Mouse (Mus musculus) ovary, postnatal 10 days (tissue): ENCODE measurements around the gene Pax5.

Source experiments
- DNase-seq: peaks from one replicate; pipeline ENCODE4 v3.0.0; 2022; ENCODE audit warnings: low spot score

Pax5 gene

DNA sequence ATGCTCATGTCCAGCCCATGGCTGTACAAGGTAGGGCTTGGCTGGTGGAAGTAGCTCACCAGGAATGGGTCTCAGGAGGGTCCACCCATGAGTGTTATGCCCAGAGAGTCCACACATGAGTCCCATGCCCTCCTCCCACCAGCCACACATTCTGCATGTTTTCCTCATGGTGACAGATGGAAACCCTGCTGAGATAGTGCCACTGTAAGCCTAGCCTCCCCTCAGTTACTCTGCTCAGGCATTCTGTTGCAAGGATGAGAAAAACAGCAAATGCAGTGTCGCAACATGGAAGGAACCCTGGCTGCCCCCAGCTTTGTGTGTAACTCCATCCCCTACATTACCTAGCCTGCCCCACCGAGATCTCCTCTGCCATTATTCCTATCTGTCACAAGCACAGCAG, 117.2 kb downstream of the Pax5 start:
- no peak for DNase-seq

- no peak for DNase-seq
Measured at GRCm38 (mm10) chr4:44582687-44583086, 127.6 kb downstream of the Pax5 start.

DNA sequence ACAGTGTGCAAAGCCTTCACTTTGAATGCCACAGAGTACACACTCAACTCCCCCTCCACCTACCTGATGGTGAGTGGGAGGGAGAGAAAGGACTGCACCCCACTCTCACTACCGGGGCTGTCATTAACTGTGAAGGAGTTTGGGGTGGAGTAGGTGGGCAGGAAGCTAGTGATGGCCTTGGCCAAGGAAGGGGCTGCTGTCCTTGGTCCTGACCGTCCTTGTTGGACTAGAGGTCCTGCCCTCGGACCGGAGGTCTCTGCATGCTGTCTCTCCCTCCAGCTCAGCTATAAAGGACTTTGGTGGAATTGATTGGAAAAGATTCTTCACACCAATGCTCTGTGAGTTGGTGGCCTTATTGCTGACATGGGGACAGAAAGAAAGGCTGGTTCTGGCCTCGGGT, 131.7 kb downstream of the Pax5 start:
- DNase-seq, result no peak

- no peak for DNase-seq
Measured at GRCm38 (mm10) chr4:44577293-44577692, 133.0 kb downstream of the Pax5 start.

GRCm38 (mm10) chr4:44576786-44577185, 133.5 kb downstream of the Pax5 start:
- DNase-seq, result no peak

- no peak for DNase-seq
Measured at GRCm38 (mm10) chr4:44573017-44573416, 137.3 kb downstream of the Pax5 start.

DNA sequence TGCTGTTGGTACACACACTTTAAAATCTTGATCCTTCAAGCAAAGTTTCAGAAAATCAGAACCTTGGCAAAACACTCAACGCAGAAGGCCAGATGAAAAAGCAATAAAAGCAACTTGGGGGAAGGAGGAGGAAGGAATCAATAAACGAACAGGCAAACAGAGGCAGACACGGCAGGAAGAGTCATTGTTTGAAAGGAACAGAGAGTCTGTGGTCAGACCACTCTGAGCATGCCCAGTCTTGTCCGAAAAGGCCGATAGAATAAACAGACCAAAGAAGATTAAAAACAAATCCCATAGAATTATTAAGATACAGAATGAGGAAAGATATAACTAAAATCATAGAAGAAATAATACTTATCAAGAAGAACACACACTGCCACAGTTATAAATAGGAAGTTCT, 137.9 kb downstream of the Pax5 start:
- no peak for DNase-seq

- DNase-seq, result no peak
Measured at GRCm38 (mm10) chr4:44569138-44569537, 141.1 kb downstream of the Pax5 start.

GRCm38 (mm10) chr4:44568666-44569065, 141.6 kb downstream of the Pax5 start:
- DNase-seq, result no peak

GRCm38 (mm10) chr4:44566401-44566800, 143.9 kb downstream of the Pax5 start:
- DNase-seq, result no peak

GRCm38 (mm10) chr4:44565126-44566082, 144.9 kb downstream of the Pax5 start:
- DNase-seq, result no peak

- DNase-seq, result peak; percentile 57
Measured at GRCm38 (mm10) chr4:44564602-44565001, 145.7 kb downstream of the Pax5 start.

DNA sequence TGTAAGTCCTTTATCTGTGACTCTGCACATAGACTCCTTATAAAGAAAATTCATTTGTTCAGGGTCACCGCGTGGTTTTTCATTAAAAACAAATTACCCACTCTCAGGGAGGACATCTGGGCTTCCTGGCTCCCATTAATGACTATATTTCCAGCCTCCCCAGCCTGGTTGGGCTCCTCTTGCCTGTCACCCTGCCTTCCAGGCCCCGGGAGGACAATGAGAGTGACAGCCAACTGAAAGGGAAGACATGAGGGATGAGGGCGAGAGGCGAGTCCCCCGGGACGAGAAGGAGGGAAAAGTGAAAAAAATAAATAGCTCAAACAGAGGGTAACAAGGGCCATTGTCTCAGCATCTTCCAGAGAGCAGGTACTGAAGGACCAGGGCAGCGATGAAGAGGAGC, 149.3 kb downstream of the Pax5 start:
- DNase-seq, result no peak

- DNase-seq, result no peak
Measured at GRCm38 (mm10) chr4:44558564-44558955, 151.7 kb downstream of the Pax5 start.

DNA sequence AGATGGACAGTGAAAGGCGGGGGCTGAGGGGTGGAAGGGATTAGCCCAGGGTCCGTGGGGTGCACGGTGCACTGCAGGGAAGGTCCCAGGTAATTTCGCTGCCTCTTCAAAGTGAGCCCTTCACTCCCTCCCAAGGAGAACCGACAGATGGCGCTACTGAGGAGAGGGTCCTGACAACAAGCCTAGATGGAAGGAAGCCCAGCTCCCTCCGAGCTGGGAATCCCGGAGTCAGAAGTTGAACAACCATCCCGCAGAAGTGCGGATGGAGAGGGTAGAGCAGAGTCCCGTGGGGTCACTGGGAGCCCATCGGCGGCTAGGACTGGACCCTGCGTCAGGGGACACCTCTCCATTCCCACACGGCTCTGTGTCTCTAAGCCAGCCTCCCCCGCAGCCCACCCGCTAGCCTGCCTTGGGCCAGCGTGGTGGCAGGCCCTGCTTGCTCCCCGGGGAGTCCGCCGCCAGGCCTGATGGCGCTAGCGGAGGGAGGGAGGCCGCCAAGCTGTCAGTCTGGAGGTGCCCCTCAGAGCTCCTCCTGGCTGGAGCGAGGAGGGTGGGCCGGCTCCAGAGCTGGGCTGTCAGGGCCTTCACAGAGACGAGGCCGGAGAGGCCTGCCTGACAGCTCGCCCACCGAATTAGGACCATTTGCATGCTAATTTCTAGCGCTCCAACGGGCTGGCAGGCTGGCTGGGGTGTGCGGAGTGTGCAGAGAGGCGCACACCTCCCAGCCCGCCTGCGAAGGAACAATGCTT, 152.3 kb downstream of the Pax5 start:
- DNase-seq, result no peak

DNA sequence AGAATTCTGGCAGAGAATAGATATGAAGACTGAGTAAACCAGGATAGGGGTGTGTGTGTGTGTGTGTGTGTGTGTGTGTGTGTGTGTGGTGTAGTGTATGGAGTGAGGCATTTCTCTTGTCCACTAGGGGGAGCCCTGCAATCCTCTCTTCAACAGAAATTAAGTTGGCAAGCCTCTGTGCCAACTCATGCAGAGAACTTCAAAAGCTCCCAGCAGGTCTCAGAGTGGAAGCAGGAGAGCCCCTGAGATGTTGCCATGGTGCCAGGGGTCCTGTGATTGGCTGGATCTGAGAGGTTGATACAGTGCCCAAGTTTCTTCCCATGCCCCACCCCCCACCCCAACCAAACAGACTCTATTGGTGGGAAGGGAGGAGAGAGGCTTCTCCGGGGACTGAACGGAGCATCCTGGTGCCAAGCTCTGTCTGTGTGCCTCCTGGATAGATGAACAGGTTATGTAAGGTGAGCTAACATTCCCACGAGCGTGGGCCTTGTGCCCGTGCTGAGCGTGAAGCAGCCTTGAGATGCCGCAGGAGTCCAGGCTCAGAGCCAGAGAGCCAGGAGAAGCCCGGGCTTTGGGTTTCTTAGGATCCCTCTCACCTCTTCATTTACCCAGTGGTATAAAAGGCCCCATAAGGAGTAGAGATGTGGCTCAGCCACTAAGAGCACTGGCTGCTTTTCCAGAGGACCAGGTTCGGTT, 153.6 kb downstream of the Pax5 start:
- no peak for DNase-seq

GRCm38 (mm10) chr4:44555576-44555975, 154.7 kb downstream of the Pax5 start:
- no peak for DNase-seq

DNA sequence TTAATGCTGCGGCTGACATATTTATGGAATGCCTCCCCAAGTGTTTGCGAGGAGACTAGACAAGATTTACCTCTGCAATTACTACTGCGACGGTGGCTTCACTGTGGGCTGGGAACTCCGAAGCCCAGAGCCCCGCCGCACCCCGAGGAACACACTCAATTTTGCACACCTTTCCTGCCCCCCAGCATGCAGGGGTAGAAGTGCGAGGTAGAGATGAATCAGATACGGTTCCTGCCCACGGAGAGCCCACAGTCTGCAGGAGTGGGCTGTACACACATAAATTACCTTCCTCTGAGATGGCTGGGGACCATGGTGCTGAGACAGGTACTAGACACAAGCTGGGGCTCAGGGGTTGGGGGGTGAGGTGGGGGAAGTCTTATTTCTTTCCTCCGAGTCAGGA, 158.8 kb downstream of the Pax5 start:
- no peak for DNase-seq

GRCm38 (mm10) chr4:44549029-44549428, 161.3 kb downstream of the Pax5 start:
- DNase-seq, result no peak

GRCm38 (mm10) chr4:44545669-44546068, 164.6 kb downstream of the Pax5 start:
- no peak for DNase-seq

DNA sequence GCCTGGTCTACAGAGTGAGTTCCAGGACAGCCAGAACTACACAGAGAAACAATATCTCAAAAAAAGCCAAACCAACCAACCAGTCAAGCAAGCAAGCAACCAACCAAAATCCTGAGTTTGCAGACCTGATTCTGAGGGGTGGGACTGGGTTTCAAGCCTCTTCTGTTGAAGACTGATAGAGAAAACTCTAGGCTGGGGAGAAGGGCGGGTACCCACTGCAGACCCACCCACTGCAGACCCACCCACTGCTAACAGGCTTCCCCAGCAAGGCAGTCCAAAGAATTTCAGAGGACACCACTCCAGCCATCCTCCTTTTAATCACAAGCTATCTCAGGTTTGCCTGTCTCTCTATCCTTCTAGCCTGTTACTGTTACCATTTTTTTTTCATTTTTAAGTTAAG, 165.8 kb downstream of the Pax5 start:
- DNase-seq, result no peak

- DNase-seq, result no peak
Measured at GRCm38 (mm10) chr4:44543880-44544279, 166.4 kb downstream of the Pax5 start.

DNA sequence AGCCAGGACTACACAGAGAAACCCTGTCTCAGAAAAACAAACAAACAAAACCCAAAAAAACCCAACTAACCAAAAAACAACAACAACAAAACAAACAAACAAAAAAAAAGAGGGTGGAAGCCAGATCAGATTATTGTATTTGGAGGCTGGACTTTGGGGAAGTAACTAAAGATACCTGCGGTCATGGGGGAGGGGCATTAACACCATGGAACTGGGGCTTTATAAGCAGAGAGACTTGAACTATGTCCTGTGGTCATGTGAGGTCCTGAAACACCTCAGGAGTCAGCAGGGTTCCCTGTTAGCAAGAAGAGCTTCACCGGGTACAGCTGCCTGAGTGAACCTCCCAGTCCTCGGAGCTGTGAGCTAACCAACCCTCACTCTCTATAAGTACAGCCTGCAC, 168.2 kb downstream of the Pax5 start:
- no peak for DNase-seq
